Mouse (Mus musculus): ENCODE measurements around the gene Misp. TPM values are rescaled to one million over a fixed set of nuclear protein-coding genes. Genes with fewer than 3 reads are reported as not detected.

Misp gene
- polyA plus RNA-seq, 1 experiment from 2014 or later: 0.41 TPM

DNA sequence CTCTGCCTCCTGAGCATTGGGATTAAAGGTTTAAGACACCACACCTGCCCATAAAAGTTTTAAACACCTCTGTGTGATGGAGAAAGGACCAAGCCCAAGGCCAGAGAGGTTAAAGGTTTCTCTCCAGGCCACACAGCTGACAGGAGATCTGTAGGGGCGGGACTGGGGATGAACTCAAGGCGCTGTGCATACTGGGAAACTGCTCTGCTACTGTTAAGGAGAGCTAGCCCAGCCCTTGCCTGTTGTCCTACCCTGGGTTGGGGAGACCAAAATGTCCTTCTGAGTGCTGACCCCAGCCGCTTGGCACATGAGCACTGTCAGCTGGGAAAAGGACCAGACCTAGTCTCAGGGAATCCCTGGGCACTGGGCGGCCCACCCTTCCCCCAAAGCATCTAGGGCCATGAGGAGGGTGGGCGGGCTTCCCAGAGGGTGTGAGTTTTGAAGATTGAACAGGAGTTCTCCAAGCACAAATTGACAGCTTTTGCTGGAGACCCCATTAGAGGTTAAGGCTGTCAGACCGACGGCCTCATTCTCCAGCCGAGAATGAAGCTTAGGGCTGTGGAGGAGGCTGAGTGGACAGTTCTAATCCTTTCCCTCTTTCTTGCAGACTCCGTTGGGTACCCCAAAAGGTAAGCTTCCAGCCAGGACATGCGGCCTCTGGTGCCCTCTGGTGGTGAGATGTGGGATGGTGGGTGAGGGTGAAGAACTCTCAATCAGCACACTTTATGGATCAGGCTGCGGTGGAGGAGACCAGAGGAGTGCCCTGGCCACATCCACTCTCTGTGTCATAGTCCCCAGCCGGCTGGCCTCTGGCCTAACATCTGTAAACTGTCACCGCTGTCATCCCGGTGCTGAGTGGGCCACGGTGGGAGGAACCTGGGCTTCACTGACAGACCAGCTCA, 8.8 kb upstream of the Misp start:
- Histone ChIP-seq H3K4me2 (no peak overlapping the region), H3K9me3 (ENCODE audit: control insufficient read depth, low read length) (no peaks in the 10 kb centered on the region), H3K27ac (ENCODE audit: low read depth, low read length) (0 out of 2 replicates have a peak overlapping the region, but pooled peaks have one; percentile 20), H3K27me3 (ENCODE audit: control insufficient read depth, insufficient read depth, low read length) (no peaks in the 10 kb centered on the region), H3K4me3 (ENCODE audit: low read depth, low read length) (no peak overlapping the region), H3K4me1 (ENCODE audit: control insufficient read depth, insufficient read depth, low read length) (no peaks in the 10 kb centered on the region), H3K36me3 (ENCODE audit: control insufficient read depth, insufficient read depth, low read length) (peaks cover 16% of the 10 kb centered on the region), H3K9ac (ENCODE audit: low read length) (no peak overlapping the region)
- peak; percentile 99 for DNase-seq (ENCODE audit: low spot score, missing footprints)
- whole genome bisulfite sequencing: 26% methylated on average over 15 of the region's 15 CpGs
- ATAC-seq (ENCODE audit: low FRiP score): peak; percentile 64

GRCm38 (mm10) chr10:79814271-79814842, 6.4 kb upstream of the Misp start:
- Histone ChIP-seq H3K9me3 (ENCODE audit: control insufficient read depth, low read length) (no peaks in the 10 kb centered on the region), H3K27ac (ENCODE audit: low read depth, low read length) (no peak overlapping the region), H3K4me2 (no peak overlapping the region), H3K9ac (ENCODE audit: low read length) (no peak overlapping the region), H3K4me3 (ENCODE audit: low read depth, low read length) (no peak overlapping the region), H3K4me1 (ENCODE audit: control insufficient read depth, insufficient read depth, low read length) (no peaks in the 10 kb centered on the region), H3K36me3 (ENCODE audit: control insufficient read depth, insufficient read depth, low read length) (peaks cover 18% of the 10 kb centered on the region), H3K27me3 (ENCODE audit: control insufficient read depth, insufficient read depth, low read length) (no peaks in the 10 kb centered on the region)
- DNase-seq (ENCODE audit: low spot score, missing footprints) (no peak), ATAC-seq (ENCODE audit: low FRiP score) (no peak)
- WGBS: 83% methylated on average over 5 of the region's 5 CpGs

GRCm38 (mm10) chr10:79815671-79816494, 4.9 kb upstream of the Misp start:
- Histone ChIP-seq H3K27me3 (ENCODE audit: control insufficient read depth, insufficient read depth, low read length) (no peaks in the 10 kb centered on the region), H3K9me3 (ENCODE audit: control insufficient read depth, low read length) (no peaks in the 10 kb centered on the region), H3K27ac (ENCODE audit: low read depth, low read length) (no peak overlapping the region), H3K9ac (ENCODE audit: low read length) (no peak overlapping the region), H3K4me2 (no peak overlapping the region), H3K4me3 (ENCODE audit: low read depth, low read length) (no peak overlapping the region), H3K36me3 (ENCODE audit: control insufficient read depth, insufficient read depth, low read length) (peaks cover 18% of the 10 kb centered on the region), H3K4me1 (ENCODE audit: control insufficient read depth, insufficient read depth, low read length) (no peaks in the 10 kb centered on the region)
- DNase-seq (ENCODE audit: low spot score, missing footprints) (no peak), ATAC-seq (ENCODE audit: low FRiP score) (no peak)
- 87% methylated on average over 12 of the region's 12 CpGs for WGBS

GRCm38 (mm10) chr10:79817111-79817510, 3.7 kb upstream of the Misp start:
- DNase-seq (ENCODE audit: low spot score, missing footprints): no peak
- Histone ChIP-seq H3K27me3 (ENCODE audit: control insufficient read depth, insufficient read depth, low read length) (no peaks in the 10 kb centered on the region), H3K27ac (ENCODE audit: low read depth, low read length) (no peak overlapping the region), H3K36me3 (ENCODE audit: control insufficient read depth, insufficient read depth, low read length) (peaks cover 15% of the 10 kb centered on the region), H3K4me3 (ENCODE audit: low read depth, low read length) (no peak overlapping the region), H3K4me2 (no peak overlapping the region), H3K9ac (ENCODE audit: low read length) (no peak overlapping the region), H3K4me1 (ENCODE audit: control insufficient read depth, insufficient read depth, low read length) (no peaks in the 10 kb centered on the region), H3K9me3 (ENCODE audit: control insufficient read depth, low read length) (no peaks in the 10 kb centered on the region)
- WGBS: 78% methylated on average over 2 of the region's 2 CpGs
- ATAC-seq (ENCODE audit: low FRiP score): no peak

DNA sequence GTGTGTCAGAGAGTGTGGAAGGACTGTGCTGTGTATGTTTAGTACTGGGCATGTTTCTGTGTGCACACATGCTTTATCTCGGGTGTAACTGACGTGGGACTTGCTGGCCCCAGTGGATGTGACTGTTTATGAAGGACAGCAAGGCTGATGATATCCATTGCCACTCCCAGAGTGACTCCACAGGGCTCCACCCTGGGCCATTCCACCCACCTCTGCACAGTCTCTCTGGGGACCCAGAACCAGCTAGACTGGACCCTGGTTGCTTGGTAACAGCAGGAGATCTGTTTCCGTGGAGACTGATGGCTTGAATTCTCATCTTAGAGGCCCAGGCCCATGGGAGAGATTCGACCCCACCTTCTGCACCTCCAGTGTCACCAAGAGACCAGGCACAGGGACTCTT, 2.6 kb upstream of the Misp start:
- H3K4me3 ChIP-seq (ENCODE audit: low read depth, low read length): no peak overlapping the region
- no peak overlapping the region for H3K9ac ChIP-seq (ENCODE audit: low read length)
- H3K4me1 ChIP-seq (ENCODE audit: control insufficient read depth, insufficient read depth, low read length): no peaks in the 10 kb centered on the region
- no peaks in the 10 kb centered on the region for H3K27me3 ChIP-seq (ENCODE audit: control insufficient read depth, insufficient read depth, low read length)
- DNase-seq (ENCODE audit: low spot score, missing footprints) (no peak), ATAC-seq (ENCODE audit: low FRiP score) (no peak)
- peaks cover 15% of the 10 kb centered on the region for H3K36me3 ChIP-seq (ENCODE audit: control insufficient read depth, insufficient read depth, low read length)
- no peak overlapping the region for H3K4me2 ChIP-seq
- H3K9me3 ChIP-seq (ENCODE audit: control insufficient read depth, low read length): no peaks in the 10 kb centered on the region
- 62% methylated on average over 4 of the region's 4 CpGs for WGBS
- H3K27ac ChIP-seq (ENCODE audit: low read depth, low read length): no peak overlapping the region

DNA sequence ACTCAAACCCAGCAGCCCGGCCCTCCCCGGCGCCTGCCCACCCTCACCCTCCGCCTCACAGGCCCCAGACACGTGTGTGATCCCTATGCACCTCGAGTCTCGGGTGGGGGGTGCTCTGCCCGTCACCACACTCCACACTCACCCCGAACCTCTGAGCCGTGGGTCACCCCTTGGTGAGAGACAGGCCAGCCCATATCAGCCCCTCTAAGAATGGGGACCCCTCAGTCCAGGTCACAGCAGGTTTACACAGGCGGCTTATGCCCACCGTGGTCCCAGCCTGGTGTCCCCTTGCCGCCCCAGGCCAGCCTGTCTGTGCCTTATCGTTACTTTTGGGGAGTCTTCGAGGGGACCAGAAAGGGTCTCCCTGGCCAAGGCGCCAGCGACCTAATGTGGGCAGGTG, 1.2 kb upstream of the Misp start:
- H3K9ac ChIP-seq (ENCODE audit: low read length): no peak overlapping the region
- H3K4me2 ChIP-seq: no peak overlapping the region
- H3K36me3 ChIP-seq (ENCODE audit: control insufficient read depth, insufficient read depth, low read length): peaks cover 13% of the 10 kb centered on the region
- no peak for DNase-seq (ENCODE audit: low spot score, missing footprints)
- no peaks in the 10 kb centered on the region for H3K27me3 ChIP-seq (ENCODE audit: control insufficient read depth, insufficient read depth, low read length)
- H3K4me3 ChIP-seq (ENCODE audit: low read depth, low read length): no peak overlapping the region
- no peaks in the 10 kb centered on the region for H3K9me3 ChIP-seq (ENCODE audit: control insufficient read depth, low read length)
- H3K27ac ChIP-seq (ENCODE audit: low read depth, low read length): no peak overlapping the region
- H3K4me1 ChIP-seq (ENCODE audit: control insufficient read depth, insufficient read depth, low read length): no peaks in the 10 kb centered on the region
- WGBS: 92% methylated on average over 17 of the region's 17 CpGs
- ATAC-seq (ENCODE audit: low FRiP score): no peak

DNA sequence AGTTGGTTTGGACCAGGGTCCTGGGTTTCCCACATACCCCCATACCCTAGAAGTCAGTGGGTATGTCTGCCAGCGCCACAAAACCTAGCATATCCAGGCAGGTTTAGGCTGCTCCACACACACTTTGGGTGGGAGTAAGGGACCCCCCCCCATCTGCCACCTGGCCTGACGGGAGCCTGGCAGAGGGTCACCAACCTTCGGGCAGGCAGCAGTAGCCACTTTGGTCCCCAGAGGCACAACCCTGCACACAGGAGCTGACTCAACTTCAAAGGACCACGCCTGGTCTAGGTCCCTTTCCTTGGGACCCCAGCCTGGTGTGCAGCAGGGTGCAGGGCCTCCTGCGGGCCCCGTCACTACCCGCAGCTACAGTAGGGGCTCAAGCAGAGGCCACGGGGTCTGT, 512 bp upstream of the Misp start:
- Histone ChIP-seq H3K9ac (ENCODE audit: low read length) (no peak overlapping the region), H3K9me3 (ENCODE audit: control insufficient read depth, low read length) (no peaks in the 10 kb centered on the region), H3K4me3 (ENCODE audit: low read depth, low read length) (no peak overlapping the region), H3K4me1 (ENCODE audit: control insufficient read depth, insufficient read depth, low read length) (no peaks in the 10 kb centered on the region), H3K4me2 (no peak overlapping the region), H3K27me3 (ENCODE audit: control insufficient read depth, insufficient read depth, low read length) (no peaks in the 10 kb centered on the region), H3K36me3 (ENCODE audit: control insufficient read depth, insufficient read depth, low read length) (peaks cover 10% of the 10 kb centered on the region), H3K27ac (ENCODE audit: low read depth, low read length) (no peak overlapping the region)
- no peak for DNase-seq (ENCODE audit: low spot score, missing footprints)
- ATAC-seq (ENCODE audit: low FRiP score): no peak
- WGBS: 93% methylated on average over 8 of the region's 8 CpGs

DNA sequence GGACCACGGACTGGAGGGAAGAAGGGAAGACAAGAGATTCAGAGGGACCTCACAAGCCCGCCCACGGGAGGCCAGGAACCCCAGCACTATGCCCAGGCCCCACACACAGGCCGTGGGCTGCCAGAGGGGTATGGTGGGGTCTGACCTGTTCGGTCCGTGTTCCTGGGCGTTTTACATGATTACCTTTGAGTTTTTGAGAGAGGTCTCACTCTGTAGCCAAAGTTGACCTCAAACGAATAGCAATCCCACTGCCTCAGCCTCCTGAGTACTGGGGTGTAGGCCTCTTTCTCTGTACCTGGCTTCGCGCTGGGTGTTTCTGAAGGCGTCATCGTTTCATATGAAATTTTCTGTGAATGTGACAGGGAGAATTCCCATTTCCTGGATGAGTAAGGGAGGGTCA, 942 bp downstream of the Misp start:
- Histone ChIP-seq H3K27ac (ENCODE audit: low read depth, low read length) (no peak overlapping the region), H3K4me1 (ENCODE audit: control insufficient read depth, insufficient read depth, low read length) (no peaks in the 10 kb centered on the region), H3K27me3 (ENCODE audit: control insufficient read depth, insufficient read depth, low read length) (no peaks in the 10 kb centered on the region), H3K9ac (ENCODE audit: low read length) (no peak overlapping the region), H3K9me3 (ENCODE audit: control insufficient read depth, low read length) (no peaks in the 10 kb centered on the region), H3K36me3 (ENCODE audit: control insufficient read depth, insufficient read depth, low read length) (peaks cover 10% of the 10 kb centered on the region), H3K4me2 (no peak overlapping the region), H3K4me3 (ENCODE audit: low read depth, low read length) (no peak overlapping the region)
- DNase-seq (ENCODE audit: low spot score, missing footprints) (no peak), ATAC-seq (ENCODE audit: low FRiP score) (no peak)
- 88% methylated on average over 12 of the region's 12 CpGs for WGBS

DNA sequence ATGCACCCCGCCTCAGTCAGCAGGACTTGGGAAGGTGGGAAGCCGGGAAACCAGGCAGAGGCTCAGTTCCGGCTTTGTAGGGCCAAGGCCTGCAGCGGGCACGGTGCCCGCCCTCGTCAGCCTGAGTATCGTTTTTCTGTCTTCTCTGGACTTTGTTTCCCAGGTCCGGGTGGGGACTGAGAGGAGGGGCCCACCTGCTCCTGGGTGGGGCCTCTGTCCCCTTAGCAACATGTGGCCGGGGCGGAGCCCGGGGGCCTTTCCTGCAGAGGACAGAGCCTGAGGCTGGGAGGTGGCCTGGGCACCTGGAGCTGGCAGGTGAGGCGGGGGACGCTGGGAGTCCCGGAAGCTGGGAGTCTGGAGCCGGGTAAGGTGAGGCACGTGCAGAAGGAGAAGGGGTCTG, 1.6 kb downstream of the Misp start:
- 0 out of 2 replicates have a peak overlapping the region, but pooled peaks have one; percentile 12 for H3K9ac ChIP-seq (ENCODE audit: low read length)
- H3K4me1 ChIP-seq (ENCODE audit: control insufficient read depth, insufficient read depth, low read length): no peaks in the 10 kb centered on the region
- no peaks in the 10 kb centered on the region for H3K27me3 ChIP-seq (ENCODE audit: control insufficient read depth, insufficient read depth, low read length)
- DNase-seq (ENCODE audit: low spot score, missing footprints): no peak
- no peaks in the 10 kb centered on the region for H3K9me3 ChIP-seq (ENCODE audit: control insufficient read depth, low read length)
- WGBS: 31% methylated on average over 17 of the region's 17 CpGs
- H3K4me3 ChIP-seq (ENCODE audit: low read depth, low read length): no peak overlapping the region
- peaks cover 10% of the 10 kb centered on the region for H3K36me3 ChIP-seq (ENCODE audit: control insufficient read depth, insufficient read depth, low read length)
- H3K27ac ChIP-seq (ENCODE audit: low read depth, low read length): no peak overlapping the region
- no peak overlapping the region for H3K4me2 ChIP-seq
- no peak for ATAC-seq (ENCODE audit: low FRiP score)

Measured in midbrain, embryonic 11.5 days (tissue).